Mouse (Mus musculus): ENCODE measurements around the gene Cdr2l. TPM values are rescaled to one million over a fixed set of nuclear protein-coding genes. Genes with fewer than 3 reads are reported as not detected.

The Cdr2l gene
- total and polyA plus RNA-seq, 3 experiments, result not detected

DNA sequence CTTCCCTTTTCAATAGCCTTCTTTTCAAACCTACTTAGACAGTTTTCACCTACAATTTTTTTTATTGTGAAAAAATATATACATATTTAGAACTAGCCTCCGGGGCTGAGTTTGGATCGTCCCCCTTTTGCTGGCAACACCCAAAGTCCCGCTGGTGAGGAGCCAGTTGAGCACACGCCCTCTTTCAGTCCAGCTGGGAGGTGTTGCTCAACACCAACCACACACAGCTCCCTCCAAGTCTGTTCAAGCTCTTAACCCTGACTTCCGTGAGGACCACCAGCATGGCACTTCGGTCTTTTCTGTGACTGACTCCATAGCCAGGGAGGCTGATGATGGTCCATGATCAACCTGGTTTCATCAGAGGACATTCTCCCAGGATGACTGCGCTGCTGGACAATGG, 16.4 kb downstream of the Cdr2l start:
- peaks cover 68% of the 10 kb centered on the region for H3K27me3 ChIP-seq (replicated peaks)
- in situ Hi-C loops (cut with MboI; ENCODE audit: low pct_ligation_motif_present, low pct_unique_long_range_greater_than_20kb, low sequenced_read_pairs), result no loop called here
- no peaks in the 10 kb centered on the region for H3K9me3 ChIP-seq (replicated peaks; ENCODE audit: low read length)
- H3K4me2 ChIP-seq (ENCODE audit: insufficient read depth, low read depth, poor library complexity, severe bottlenecking), result no peak overlapping the region
- H3K36me3 ChIP-seq (replicated peaks in 1 of 2; ENCODE audit: control insufficient read depth in 1 of 2, insufficient read depth in 1 of 2, low read length in 1 of 2), result no peaks in the 10 kb centered on the region
- H3K9ac ChIP-seq (ENCODE audit: insufficient read depth, low read depth), result no peak overlapping the region
- H3K4me1 ChIP-seq (ENCODE audit: control insufficient read depth in 1 of 2, insufficient read depth in 2 of 2), result peaks cover 0 to 2% of the 10 kb centered on the region in 2 experiments; a peak in 1 of 4 replicates
- DNase-seq (ENCODE audit: extremely low read depth), result no peak
- H3K79me2 ChIP-seq (replicated peaks; ENCODE audit: control insufficient read depth, extremely low read depth, insufficient read depth, poor library complexity, severe bottlenecking), result no peaks in the 10 kb centered on the region
- TF ChIP-seq SMC3 (IDR thresholded peaks at IDR 0.05; ENCODE audit: low read depth, low read length) (no peak), HCFC1 (IDR thresholded peaks at IDR 0.05; ENCODE audit: low read depth, low read length) (no peak), TBP (conservative IDR thresholded peaks at IDR 0.05; ENCODE audit: low read depth, low read length) (no peak), MXI1 (IDR thresholded peaks at IDR 0.05; ENCODE audit: low read depth, low read length) (no peak), POLR2AphosphoS2 (IDR thresholded peaks at IDR 0.05; ENCODE audit: low read depth, low read length) (no peak), USF1 (IDR thresholded peaks at IDR 0.05; ENCODE audit: low read depth, low read length) (no peak)
- dilution Hi-C loops (cut with MboI; ENCODE audit: extremely low pct_ligation_motif_present, extremely low pct_unique_long_range_greater_than_20kb, low sequenced_read_pairs), result no loop called here
- no peak overlapping the region for H3K27ac ChIP-seq (ENCODE audit: insufficient read depth, low read depth)
- no peak overlapping the region for H3K4me3 ChIP-seq (replicated peaks in 1 of 3; ENCODE audit: low read depth in 2 of 3, low read length in 2 of 3, poor library complexity in 1 of 3)

DNA sequence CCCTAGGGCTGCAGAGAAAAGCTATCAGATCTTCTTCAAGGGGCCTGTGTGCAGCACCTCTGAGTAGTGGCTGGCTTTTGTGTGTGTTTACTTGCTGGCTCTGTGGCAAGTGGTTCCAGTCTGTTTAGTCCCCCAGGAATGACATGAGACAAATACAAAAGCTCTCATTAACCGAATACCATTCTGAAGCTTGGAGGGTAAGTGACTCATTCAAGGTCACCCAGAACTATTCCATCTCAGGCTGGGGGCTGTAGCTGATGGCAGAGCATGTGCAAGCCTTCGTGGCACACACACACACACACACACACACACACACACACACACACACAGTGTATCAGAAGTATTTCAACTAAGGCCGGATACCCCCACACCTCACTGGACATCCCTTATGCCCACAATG, 18.4 kb downstream of the Cdr2l start:
- Histone ChIP-seq H3K9me3 (replicated peaks; ENCODE audit: low read length) (no peaks in the 10 kb centered on the region), H3K27ac (ENCODE audit: insufficient read depth, low read depth) (no peak overlapping the region), H3K27me3 (replicated peaks) (peaks cover 48% of the 10 kb centered on the region), H3K36me3 (replicated peaks in 1 of 2; ENCODE audit: control insufficient read depth in 1 of 2, insufficient read depth in 1 of 2, low read length in 1 of 2) (peaks cover 0 to 1% of the 10 kb centered on the region in 2 experiments), H3K4me3 (replicated peaks in 1 of 3; ENCODE audit: low read depth in 2 of 3, low read length in 2 of 3, poor library complexity in 1 of 3) (no peak overlapping the region), H3K4me1 (ENCODE audit: control insufficient read depth in 1 of 2, insufficient read depth in 2 of 2) (peaks cover 6 to 13% of the 10 kb centered on the region in 2 experiments; a peak in 3 of 4 replicates), H3K9ac (ENCODE audit: insufficient read depth, low read depth) (no peak overlapping the region), H3K4me2 (ENCODE audit: insufficient read depth, low read depth, poor library complexity, severe bottlenecking) (no peak overlapping the region), H3K79me2 (replicated peaks; ENCODE audit: control insufficient read depth, extremely low read depth, insufficient read depth, poor library complexity, severe bottlenecking) (0 out of 2 replicates have a peak, but pooled peaks cover 2% of the 10 kb centered on the region)
- in situ Hi-C loops (cut with MboI; ENCODE audit: low pct_ligation_motif_present, low pct_unique_long_range_greater_than_20kb, low sequenced_read_pairs) (no loop called here), dilution Hi-C loops (cut with MboI; ENCODE audit: extremely low pct_ligation_motif_present, extremely low pct_unique_long_range_greater_than_20kb, low sequenced_read_pairs) (no loop called here)
- DNase-seq (ENCODE audit: extremely low read depth), result no peak
- TF ChIP-seq ZNF384 (IDR thresholded peaks at IDR 0.05; ENCODE audit: low read depth, low read length) (no peak), HCFC1 (IDR thresholded peaks at IDR 0.05; ENCODE audit: low read depth, low read length) (no peak), PAX5 (IDR thresholded peaks at IDR 0.05; ENCODE audit: low read length) (no peak), IRF4 (IDR thresholded peaks at IDR 0.05; ENCODE audit: low read depth, low read length) (no peak), RAD21 (IDR thresholded peaks at IDR 0.05; ENCODE audit: low read depth, low read length) (no peak), TCF12 (IDR thresholded peaks at IDR 0.05; ENCODE audit: low read depth, low read length) (no peak), GABPA (IDR thresholded peaks at IDR 0.05; ENCODE audit: insufficient replicate concordance, low read depth, low read length) (no peak), NELFE (IDR thresholded peaks at IDR 0.05; ENCODE audit: low read depth, low read length) (no peak), ZKSCAN1 (IDR thresholded peaks at IDR 0.05; ENCODE audit: borderline replicate concordance, low read depth, low read length) (no peak), JUN (IDR thresholded peaks at IDR 0.05; ENCODE audit: insufficient read depth, low read depth, low read length) (no peak), USF1 (IDR thresholded peaks at IDR 0.05; ENCODE audit: low read depth, low read length) (no peak), MAFK (IDR thresholded peaks at IDR 0.05; ENCODE audit: insufficient replicate concordance, low read length) (no peak), E2F4 (IDR thresholded peaks at IDR 0.05; ENCODE audit: insufficient replicate concordance, low read depth, low read length) (no peak), ETS1 (conservative IDR thresholded peaks at IDR 0.05; ENCODE audit: low read depth, low read length) (no peak), SIN3A (IDR thresholded peaks at IDR 0.05; ENCODE audit: low read length) (no peak), MEF2A (IDR thresholded peaks at IDR 0.05; ENCODE audit: borderline replicate concordance, low read depth, low read length) (no peak), MAZ (IDR thresholded peaks at IDR 0.05; ENCODE audit: low read depth, low read length) (no peak)
